In the genomic region with DNA sequence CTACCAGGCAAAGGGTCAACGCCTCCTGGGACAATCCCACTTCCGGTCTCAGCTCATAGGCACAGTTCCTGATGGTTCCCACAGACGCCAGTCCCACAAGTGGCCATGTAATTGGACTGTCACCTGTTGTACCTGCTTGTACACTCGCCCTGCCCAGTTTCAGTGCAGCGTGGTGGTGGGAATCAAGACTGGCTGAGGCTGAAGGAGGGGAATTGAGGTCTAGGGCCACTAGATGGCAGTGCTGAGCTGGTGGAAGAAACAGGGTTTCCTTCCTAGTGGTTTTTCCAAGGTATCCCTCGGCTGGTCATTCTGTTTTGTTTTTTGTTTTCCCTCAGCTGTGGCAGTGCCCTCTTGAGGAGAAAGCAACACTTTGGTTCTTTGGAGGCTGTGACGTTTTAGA, we compare ENCODE assay signal across 8 mouse cellular contexts. TPM values are rescaled to one million over a fixed set of nuclear protein-coding genes. Genes with fewer than 3 reads are reported as not detected.
A peak's percentile ranks its signal among the peaks of the same experiment; 100 is the strongest.
DNase-seq lines count a peak whose midpoint lies in the region; ATAC-seq lines count a peak whose summit lies in the region.

A gene (minus strand): TSS at position 150 of the 400 bp plus-strand sequence.

- H3K4me1 ChIP-seq in liver, embryonic 11.5 days (replicated peaks; ENCODE audit: control insufficient read depth, insufficient read depth, low read length), result peaks cover 7% of the 10 kb centered on the region
- 0 out of 2 replicates have a peak, but pooled peaks cover 4% of the 10 kb centered on the region for H3K4me1 ChIP-seq in neural tube, embryonic 12.5 days
- 0 out of 2 replicates have a peak, but pooled peaks cover 3% of the 10 kb centered on the region for H3K4me1 ChIP-seq in stomach, embryonic 16.5 days (ENCODE audit: control insufficient read depth, insufficient read depth, low read length)

- no peak within 1 kb of the TSS for H3K4me2 ChIP-seq in liver, embryonic 11.5 days
- no peak within 1 kb of the TSS for H3K4me2 ChIP-seq in neural tube, embryonic 12.5 days (replicated peaks)
- H3K4me2 ChIP-seq in stomach, embryonic 16.5 days (ENCODE audit: low read depth, low read length), result no peak within 1 kb of the TSS

- no peaks in the 10 kb centered on the region for H3K9me3 ChIP-seq in liver, embryonic 11.5 days (ENCODE audit: control insufficient read depth, low read length)
- H3K9me3 ChIP-seq in neural tube, embryonic 12.5 days, result no peaks in the 10 kb centered on the region
- H3K9me3 ChIP-seq in stomach, embryonic 16.5 days (replicated peaks; ENCODE audit: control insufficient read depth, low read length), result no peaks in the 10 kb centered on the region

- 10% methylated on average over 7 of the region's 7 CpGs for WGBS in liver, embryonic 11.5 days
- WGBS in neural tube, embryonic 12.5 days, result 12% methylated on average over 7 of the region's 7 CpGs
- WGBS in stomach, embryonic 16.5 days, result 8% methylated on average over 7 of the region's 7 CpGs

- H3K36me3 ChIP-seq in liver, embryonic 11.5 days (ENCODE audit: control insufficient read depth, insufficient read depth, low read length), result peaks cover 7% of the 10 kb centered on the region
- H3K36me3 ChIP-seq in neural tube, embryonic 12.5 days, result peaks cover 6% of the 10 kb centered on the region; the same call in 1 of the 2 replicates
- 0 out of 2 replicates have a peak, but pooled peaks cover 2% of the 10 kb centered on the region for H3K36me3 ChIP-seq in stomach, embryonic 16.5 days (ENCODE audit: control insufficient read depth, insufficient read depth, low read length)

- H3K9ac ChIP-seq in liver, embryonic 11.5 days (ENCODE audit: low read depth, low read length), result no peak within 1 kb of the TSS
- H3K9ac ChIP-seq in neural tube, embryonic 12.5 days, result no peak within 1 kb of the TSS
- H3K9ac ChIP-seq in stomach, embryonic 16.5 days (ENCODE audit: low read length), result no peak within 1 kb of the TSS

- no peak within 1 kb of the TSS for H3K4me3 ChIP-seq in liver, embryonic 11.5 days (ENCODE audit: low read depth, low read length)
- no peak within 1 kb of the TSS for H3K4me3 ChIP-seq in neural tube, embryonic 12.5 days
- H3K4me3 ChIP-seq in stomach, embryonic 16.5 days (replicated peaks; ENCODE audit: low read length), result no peak within 1 kb of the TSS

- no peak for ATAC-seq in liver, embryonic 11.5 days (replicated peaks; ENCODE audit: low FRiP score)
- 0 out of 2 replicates have a peak, but pooled peaks have one; percentile 17 for ATAC-seq in neural tube, embryonic 12.5 days (ENCODE audit: low FRiP score, low read depth)
- peak; percentile 63 for ATAC-seq in stomach, embryonic 16.5 days (ENCODE audit: insufficient read depth, low FRiP score)

- no peak within 1 kb of the TSS for H3K27ac ChIP-seq in liver, embryonic 11.5 days (ENCODE audit: low read depth, low read length)
- no peak within 1 kb of the TSS for H3K27ac ChIP-seq in neural tube, embryonic 12.5 days
- H3K27ac ChIP-seq in stomach, embryonic 16.5 days (ENCODE audit: low read length), result no peak within 1 kb of the TSS

- H3K27me3 ChIP-seq in liver, embryonic 11.5 days (replicated peaks; ENCODE audit: control insufficient read depth, insufficient read depth, low read length), result peaks cover 14% of the 10 kb centered on the region
- peaks cover 10% of the 10 kb centered on the region for H3K27me3 ChIP-seq in neural tube, embryonic 12.5 days (replicated peaks)
- H3K27me3 ChIP-seq in stomach, embryonic 16.5 days (ENCODE audit: control insufficient read depth, insufficient read depth, low read length), result no peaks in the 10 kb centered on the region; the same call in 1 of the 2 replicates

- peak; percentile 96 for DNase-seq in 3T3-L1 (ENCODE audit: low read depth, low spot score)
- DNase-seq in adrenal gland, postnatal 10 days, result peak; percentile 91
- DNase-seq in embryo, embryonic 9.5 days (ENCODE audit: extremely low spot score), result peak; percentile 80
- peak; percentile 69 for DNase-seq in heart, adult 8-10 months (ENCODE audit: low spot score)
- peak; percentile 73 for DNase-seq in kidney, adult 9 months
- DNase-seq in liver, embryonic 11.5 days (ENCODE audit: low spot score), result peak; percentile 71

RNA-seq across cellular contexts. Expression of the gene that starts here (rescaled TPM):
- under 1 TPM; 0.90 to 0.91 TPM for total RNA-seq in adrenal gland, postnatal 10 days (2021)
- total RNA-seq in heart, adult 8-10 months (2022), result under 1 TPM; 0.09 to 0.38 (median 0.27) TPM
- polyA plus RNA-seq in liver, embryonic 11.5 days (2014; fragmentation: Nextera tagmentation; extraction: Ambion mirVana), result 2.4 and 2.8 TPM in 2 replicates
- 0.08 and 0.11 TPM in 2 replicates for polyA plus RNA-seq in neural tube, embryonic 12.5 days (2016; fragmentation: Nextera tagmentation; extraction: Ambion mirVana)
- polyA plus RNA-seq in stomach, embryonic 16.5 days (2015; fragmentation: Nextera tagmentation; extraction: Ambion mirVana), result 0.74 and 0.92 TPM in 2 replicates

Comparison
In these comparisons a context has a peak if more than half of its experiments do, and no peak if none do; other contexts are left out.
1. Peak in DNase-seq in adrenal gland, postnatal 10 days; RNA of the gene not detected or under 1 TPM.
2. Peak in DNase-seq in heart, adult 8-10 months; RNA of the gene not detected or under 1 TPM.
3. Peak in ATAC-seq in neural tube, embryonic 12.5 days; RNA of the gene not detected or under 1 TPM.
4. Peak in ATAC-seq in stomach, embryonic 16.5 days; RNA of the gene not detected or under 1 TPM.